Mouse (Mus musculus) cerebellum, adult 11 months (tissue): ENCODE data around the gene Pcsk4.
"Not testable (repeated sequence)": the region's sequence is repeated elsewhere in the genome, so short reads cannot be mapped to it uniquely, and the experiment has no call there.

Source experiments
- DNase-seq: peaks from one replicate; pipeline ENCODE4 v3.0.0; 2022

The Pcsk4 gene

DNA sequence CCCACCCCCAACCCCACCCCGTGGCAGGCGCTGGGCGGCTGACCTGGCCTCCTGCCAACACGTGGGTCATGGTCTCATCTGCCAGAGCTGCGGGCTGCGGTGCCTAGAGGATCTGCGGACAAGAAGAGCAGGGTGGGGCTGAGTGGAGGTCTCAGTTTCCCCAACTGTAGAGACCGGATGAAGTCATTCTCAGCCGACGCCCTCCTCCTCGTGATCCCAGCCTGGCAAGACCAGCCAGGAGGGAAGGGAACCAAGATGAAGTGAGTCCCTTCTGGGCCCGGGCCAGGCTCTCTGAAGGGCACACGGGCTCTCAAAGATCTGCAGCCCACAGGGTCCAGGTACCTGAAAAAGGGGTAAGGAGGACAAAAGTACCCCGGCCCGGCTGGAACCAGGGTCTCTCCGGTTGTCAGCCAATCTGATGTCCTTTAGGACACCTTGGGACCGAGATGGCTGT lies 18.2 kb upstream of the Pcsk4 start:
- DNase-seq = no peak

DNA sequence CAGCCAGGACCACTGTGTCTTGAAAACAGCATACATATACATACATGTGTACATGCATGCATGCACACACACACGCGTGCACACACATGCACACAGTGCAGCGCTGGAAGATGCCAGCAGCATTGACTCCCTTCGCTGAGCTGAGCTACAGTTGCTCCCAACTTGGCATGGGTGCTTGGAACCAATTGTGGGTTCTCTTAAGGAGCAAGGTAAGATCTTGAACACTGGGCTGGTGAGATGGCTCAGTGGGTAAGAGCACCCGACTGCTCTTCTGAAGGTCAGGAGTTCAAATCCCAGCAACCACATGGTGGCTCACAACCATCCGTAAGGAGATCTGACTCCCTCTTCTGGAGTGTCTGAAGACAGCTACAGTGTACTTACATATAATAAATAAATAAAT lies 16.6 kb upstream of the Pcsk4 start:
- DNase-seq = not testable (repeated sequence)

- no peak for DNase-seq
Measured at GRCm38 (mm10) chr10:80345122-80345521, 15.8 kb upstream of the Pcsk4 start.

DNA sequence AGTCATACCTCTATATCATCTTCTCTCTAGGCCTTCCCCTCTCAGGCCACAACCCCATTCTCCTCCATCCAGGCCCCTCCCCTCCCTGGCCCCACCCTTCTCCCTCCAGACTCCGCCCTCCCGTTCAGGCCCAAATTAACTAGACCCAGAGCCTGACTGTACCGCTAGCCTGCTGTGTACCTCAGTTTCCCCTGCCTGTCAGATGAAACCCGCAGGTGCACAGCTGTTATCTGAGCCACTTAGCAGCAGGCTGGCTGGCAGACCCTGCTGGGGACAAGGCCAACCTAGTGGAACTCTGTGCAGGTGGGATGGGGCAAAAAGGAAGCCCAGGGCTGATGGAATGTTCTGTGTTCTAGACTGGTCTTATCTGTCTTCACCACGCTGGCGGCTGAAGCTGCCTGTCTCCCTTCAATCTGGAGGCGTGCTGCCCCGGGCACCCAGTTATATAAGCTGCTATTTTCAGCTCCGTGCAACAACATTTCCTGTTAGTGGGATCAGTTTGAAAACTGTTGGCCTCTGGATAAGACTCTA lies 14.9 kb upstream of the Pcsk4 start:
- DNase-seq = no peak

GRCm38 (mm10) chr10:80343425-80343895 lies 14.2 kb upstream of the Pcsk4 start:
- no peak for DNase-seq

- DNase-seq = no peak
Measured at GRCm38 (mm10) chr10:80342749-80343424, 13.6 kb upstream of the Pcsk4 start.

- no peak for DNase-seq
Measured at GRCm38 (mm10) chr10:80342305-80342748, 13.0 kb upstream of the Pcsk4 start.

GRCm38 (mm10) chr10:80341491-80342304 lies 12.4 kb upstream of the Pcsk4 start:
- no peak for DNase-seq

GRCm38 (mm10) chr10:80341026-80341425 lies 11.7 kb upstream of the Pcsk4 start:
- no peak for DNase-seq

DNA sequence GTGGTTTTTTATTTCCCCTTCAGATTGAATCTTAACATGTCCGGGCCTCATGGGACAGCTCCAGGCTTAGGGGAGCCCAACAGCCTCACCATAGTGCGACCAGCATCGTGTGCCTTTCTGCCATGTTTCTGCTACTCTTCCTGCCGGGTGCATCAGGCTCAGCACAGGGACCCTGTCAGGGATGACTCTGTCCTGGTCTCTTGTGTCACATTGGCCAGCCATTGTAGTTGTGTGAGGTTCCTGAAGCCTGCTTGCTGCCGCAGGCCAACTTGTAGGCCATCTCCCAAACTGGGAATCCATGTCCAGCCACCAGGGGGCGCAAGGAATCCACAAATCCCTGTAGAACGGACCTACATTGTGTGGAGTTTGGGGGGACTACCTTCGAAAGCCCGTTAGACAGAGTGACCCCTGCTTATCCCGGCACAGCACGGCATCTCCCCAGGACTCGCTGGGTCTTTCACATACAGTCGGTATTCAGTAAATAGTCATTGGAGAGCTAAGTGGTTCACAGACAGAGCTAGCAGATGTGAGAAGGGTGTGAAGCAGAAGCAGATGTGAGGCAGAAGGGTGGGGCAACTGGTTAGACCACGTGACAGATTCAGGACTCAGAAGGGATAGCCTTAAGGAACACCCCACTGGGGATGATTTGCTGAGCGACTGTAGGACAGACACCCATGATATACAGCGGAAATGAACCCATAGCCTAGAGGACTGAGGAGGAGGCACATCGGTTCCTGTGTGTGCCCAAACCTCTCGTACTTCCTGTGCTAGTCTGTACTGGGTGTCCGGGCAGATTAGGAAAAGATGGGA lies 10.8 kb upstream of the Pcsk4 start:
- DNase-seq = peak; percentile 82

DNA sequence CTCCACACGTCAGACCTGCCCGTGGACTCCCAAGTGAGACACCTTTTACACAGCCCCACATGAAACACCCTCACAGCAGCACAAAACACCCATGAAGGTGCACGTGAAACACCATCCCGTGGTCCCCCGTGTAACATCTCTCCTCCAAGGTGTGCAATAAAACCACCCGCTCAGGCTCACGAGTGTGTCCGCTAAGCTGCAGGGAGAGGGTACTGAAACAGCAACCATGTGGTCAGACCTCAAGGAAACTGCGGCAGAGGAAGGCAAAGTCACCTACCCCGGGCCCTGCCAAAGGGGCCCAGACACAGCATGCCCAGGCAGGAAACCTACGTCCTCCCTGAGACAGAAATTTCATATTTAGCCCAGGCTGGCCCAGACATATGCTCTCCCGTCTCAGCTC lies 7.0 kb upstream of the Pcsk4 start:
- DNase-seq = no peak

DNA sequence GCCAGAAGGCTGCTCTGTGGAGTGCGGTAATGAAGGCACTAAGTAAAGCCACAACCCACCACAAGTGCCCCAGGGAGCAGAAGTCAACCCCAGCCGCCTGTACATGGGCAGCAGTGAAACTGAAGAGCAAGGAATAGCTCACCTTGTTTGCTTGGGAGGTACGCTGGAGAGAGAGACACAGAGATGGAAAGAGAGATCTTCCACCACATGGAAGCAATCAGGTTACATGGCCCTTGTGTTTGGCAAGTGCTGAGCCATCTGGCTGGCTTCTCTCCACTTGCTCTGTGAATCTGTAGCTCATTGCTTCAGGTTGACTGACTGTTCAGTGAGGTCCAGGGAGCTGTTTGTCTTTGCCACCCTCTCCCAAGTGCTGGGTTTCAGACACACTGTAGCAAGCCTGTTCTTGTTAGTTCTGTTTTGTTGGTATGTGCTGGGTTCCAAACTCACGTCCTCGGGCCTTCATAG lies 3.3 kb upstream of the Pcsk4 start:
- DNase-seq = no peak

DNA sequence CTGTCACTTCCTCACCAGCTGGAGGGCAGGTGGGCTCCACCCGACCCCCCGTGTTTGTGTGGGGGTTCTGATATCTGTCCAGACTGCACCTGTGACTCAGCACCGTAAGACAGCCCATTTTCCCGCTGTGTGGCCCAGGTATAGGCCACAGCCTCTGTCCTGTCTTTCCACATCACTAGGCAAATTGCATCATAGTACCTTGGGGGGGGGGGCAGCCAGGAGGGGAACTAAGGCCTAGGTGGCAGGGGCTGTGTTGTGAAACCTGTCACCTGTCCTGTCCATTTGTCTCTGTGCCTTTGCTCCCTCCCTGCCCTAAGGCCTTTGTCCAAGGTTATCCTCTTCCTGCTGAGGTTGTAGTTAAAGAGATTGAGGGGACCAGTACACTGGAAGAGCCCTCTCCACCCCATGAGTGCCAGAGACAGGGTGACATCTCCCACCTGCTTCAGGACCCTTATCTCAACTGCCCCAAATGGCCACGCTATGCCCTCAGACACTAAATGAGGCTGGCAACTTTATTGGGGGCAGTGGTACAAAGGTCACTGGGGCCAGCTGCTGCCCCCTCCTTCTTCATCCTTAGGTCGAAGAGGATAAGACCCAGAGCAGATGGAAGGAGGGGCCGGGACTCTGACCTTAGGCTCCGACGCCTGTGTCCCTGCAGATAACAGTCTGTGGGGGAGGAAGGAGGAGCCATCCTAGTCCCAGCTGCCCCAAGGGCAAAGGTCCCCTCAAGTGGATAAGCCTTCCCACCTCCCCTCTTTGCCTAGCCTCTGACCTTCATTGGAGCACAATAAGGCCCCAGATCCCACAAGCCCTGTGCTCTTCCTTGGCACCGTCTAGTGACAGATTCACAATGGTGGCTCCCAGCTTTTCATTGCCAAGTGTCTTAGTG lies 2.6 kb upstream of the Pcsk4 start:
- no peak for DNase-seq

DNA sequence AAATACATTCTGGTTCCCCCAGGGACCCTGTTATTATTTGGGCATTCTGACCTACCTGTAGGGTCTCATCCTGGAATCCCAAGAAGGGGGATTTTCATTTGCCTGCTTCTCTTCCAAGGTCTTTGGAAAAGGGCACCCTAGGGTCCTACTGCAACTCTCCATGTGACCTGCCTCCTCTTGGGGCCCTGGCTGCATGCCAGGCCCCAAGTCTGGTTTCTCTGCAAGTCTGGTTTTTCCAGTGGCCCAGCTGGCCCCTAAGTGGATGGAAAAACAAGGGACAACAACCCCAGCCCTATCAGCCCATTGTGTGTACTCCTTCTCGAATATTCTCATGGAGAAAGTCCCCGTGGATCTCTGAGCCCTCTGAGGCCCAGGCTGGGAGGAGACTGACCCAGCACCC lies 1.6 kb upstream of the Pcsk4 start:
- no peak for DNase-seq

DNA sequence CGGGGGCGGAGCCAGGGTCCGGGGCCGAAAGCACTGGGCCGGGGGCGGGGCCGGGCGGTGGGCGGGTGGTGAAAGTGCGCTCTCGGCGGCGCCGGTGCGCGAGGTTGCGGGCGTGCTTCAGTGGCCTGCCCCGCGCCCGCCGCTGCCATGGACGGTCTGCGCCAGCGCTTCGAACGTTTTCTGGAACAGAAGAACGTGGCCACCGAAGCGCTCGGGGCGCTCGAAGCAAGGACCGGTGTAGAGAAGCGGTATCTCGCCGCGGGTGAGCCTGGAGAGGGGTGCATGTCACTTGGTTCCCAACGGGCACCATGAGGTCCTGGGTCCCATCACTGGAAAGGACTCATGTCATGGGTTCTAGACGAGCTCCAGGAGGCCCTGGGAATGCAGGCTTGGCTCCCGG lies 786 bp upstream of the Pcsk4 start:
- no peak for DNase-seq

GRCm38 (mm10) chr10:80325045-80325444 lies 4.3 kb downstream of the Pcsk4 start:
- no peak for DNase-seq

DNA sequence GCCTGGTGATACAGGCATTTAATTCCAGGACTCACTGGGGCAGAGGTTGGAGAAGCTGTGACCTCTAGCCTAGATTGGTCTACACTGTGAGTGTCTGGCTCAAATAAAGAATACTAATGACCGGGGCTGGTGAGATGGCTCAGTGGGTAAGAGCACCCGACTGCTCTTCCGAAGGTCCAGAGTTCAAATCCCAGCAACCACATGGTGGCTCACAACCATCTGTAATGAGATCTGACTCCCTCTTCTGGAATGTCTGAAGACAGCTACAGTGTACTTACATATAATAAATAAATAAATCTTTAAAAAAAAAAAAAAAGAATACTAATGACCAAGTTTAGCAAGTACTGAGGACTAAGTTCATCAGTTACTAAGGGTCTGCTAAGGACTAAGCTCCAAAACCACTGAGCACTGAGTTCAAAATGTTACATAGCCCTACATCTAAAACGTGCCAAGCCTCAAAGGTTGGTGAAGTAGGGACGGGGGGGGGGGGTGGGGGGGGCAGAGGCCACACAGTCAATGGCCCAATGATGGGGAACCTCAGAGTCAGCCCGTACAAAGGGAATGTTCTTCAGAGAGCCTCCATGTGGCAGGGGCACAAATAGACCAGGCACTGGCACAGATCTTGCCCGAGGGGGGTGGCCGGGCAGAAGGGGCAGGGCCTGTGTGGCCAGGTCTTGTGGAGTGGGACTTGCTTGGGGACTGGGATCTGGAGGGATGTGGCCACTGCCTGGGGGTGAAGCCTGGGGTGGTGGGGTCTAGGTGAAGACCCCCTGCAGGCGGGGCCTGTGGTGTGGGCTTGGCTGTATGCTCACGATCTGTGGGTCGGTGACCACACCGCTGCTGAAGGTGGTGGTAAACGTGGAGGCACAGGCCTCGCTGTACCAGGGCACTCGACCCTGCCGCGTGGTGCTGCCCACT lies 4.9 kb downstream of the Pcsk4 start:
- no peak for DNase-seq

DNA sequence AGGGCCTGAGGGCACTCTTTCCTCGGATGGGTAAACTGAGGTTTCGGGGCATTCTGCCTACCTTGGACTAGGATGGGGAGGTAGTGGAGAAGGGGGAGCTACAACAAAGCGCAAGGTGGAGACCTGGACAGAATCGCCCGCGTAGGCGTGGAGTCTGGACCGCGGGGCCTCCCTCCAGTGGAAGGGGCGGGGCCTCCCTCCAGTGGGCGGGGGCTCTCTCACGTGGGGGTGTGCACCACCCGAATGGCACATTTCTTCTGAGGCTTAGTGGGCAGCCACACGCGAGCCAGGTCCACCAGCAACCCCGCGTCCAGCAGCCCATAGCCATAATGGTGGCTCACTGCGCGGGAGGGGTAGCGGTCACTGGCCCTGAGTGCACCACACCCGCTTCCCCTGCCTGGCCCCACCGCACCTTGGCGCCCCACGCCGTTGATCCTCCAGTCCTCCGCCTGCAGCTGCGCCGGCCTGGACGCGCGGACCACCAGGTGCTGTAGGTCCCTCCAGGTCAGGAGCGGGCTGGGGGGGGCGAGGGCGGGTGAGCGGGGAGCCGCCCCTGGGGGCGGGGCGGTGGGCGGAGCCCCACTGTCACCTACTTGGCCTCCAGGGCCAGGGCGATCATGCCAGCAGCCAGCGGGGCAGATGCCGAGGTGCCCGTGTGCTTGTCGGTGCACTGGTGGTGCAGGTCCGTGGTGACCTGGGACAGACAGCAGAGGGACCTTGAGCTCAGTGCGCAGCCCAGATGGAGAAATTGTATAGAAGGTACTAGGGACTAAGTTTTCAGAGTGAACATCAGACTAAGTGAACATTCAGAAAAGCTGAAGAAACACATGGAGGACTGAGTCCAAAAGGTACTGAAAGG lies 5.8 kb downstream of the Pcsk4 start:
- DNase-seq = peak; percentile 75

DNA sequence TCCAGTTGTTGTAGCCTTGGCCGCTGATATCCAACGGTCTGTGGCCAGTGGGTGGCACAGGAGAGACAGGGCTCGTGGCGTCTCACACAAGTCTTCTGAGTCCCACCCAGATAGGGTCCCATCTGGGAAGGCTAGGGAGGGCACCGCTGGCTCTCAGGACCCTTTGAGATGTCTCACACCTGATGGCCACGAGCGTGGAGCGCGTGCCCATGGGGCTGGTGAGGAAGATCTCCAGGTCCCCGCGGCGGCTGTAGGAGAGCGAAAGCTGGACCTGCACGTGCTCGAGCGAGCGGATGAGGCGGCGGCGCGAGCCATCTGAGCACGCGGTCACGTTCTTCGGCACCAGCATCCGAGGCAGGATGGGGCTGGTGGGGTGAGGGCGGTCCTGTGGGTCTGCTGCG lies 6.5 kb downstream of the Pcsk4 start:
- DNase-seq = no peak
